Mouse (Mus musculus): ENCODE measurements around the gene Lipc. TPM values are rescaled to one million over a fixed set of nuclear protein-coding genes. Genes with fewer than 3 reads are reported as not detected.

The Lipc gene
- polyA plus RNA-seq (2015; fragmentation: Nextera tagmentation; extraction: Ambion mirVana) = not detected in 2 replicates

DNA sequence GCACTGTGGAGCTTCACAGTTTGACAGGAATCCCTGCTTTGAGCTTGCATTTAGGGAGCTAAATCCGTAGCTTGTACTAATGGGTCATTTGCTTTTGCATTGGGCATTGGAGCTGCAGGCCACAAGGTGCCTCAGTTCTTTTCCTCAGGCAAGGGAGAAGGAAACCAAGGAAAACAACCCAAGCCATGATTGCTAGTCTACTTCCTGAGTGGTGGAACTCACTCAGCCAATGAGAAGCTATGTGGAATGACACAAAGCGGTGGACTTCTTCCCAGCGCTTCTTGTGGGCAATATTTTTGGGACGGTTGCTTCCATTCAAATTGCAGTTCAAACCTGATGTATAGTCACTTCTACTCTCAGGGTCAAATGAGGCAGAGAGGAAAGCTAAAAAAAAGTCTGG, at the start of gene Lipc:
Lipc (minus strand) TSS at position 101 of the 400 bp plus-strand sequence.
- no peaks in the 10 kb centered on the region for H3K27me3 ChIP-seq
- 91% methylated on average over 4 of the region's 4 CpGs for WGBS
- no peaks in the 10 kb centered on the region for H3K36me3 ChIP-seq
- H3K4me3 ChIP-seq (replicated peaks) = no peak within 1 kb of the TSS
- no peak within 1 kb of the TSS for H3K27ac ChIP-seq
- no peak within 1 kb of the TSS for H3K4me2 ChIP-seq (replicated peaks)
- H3K4me1 ChIP-seq (replicated peaks) = no peaks in the 10 kb centered on the region
- H3K9me3 ChIP-seq = no peaks in the 10 kb centered on the region
- H3K9ac ChIP-seq (replicated peaks) = no peak within 1 kb of the TSS
- no peak for ATAC-seq

- ATAC-seq = no peak
- H3K4me2 ChIP-seq (replicated peaks) = no peak overlapping the region
These were observed 47.1 kb upstream of the Lipc start for GRCm38 (mm10) chr9:70999161-70999560.

DNA sequence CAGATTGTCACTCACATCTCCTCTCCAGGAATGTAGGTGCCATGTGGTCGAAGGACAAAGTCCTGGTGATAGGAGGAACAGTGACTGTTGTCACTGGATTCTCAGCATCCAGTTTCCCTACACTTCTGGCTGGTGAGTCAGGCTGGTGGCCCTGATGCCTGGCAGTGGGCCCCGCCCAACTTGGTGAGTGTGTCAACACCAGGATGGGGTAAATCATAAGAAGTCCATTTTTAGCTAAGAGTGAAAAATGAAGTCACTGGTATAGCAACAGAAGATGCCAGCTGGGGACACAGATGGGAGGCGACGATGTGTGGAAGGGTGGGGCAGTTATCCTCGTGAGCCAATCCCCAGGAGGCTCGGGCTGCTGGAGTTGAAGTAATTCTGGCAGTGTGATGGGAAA, 46.7 kb upstream of the Lipc start:
- H3K4me2 ChIP-seq (replicated peaks) = no peak overlapping the region
- no peaks in the 10 kb centered on the region for H3K27me3 ChIP-seq
- 72% methylated on average over 6 of the region's 6 CpGs for WGBS
- ATAC-seq = no peak
- H3K9ac ChIP-seq (replicated peaks) = no peak overlapping the region
- H3K36me3 ChIP-seq = no peaks in the 10 kb centered on the region
- no peaks in the 10 kb centered on the region for H3K4me1 ChIP-seq (replicated peaks)
- H3K4me3 ChIP-seq (replicated peaks) = no peak overlapping the region
- H3K27ac ChIP-seq = no peak overlapping the region
- no peaks in the 10 kb centered on the region for H3K9me3 ChIP-seq

More at GRCm38 (mm10) chr9:70999161-70999560, 47.1 kb upstream of the Lipc start:
- no peak overlapping the region for H3K27ac ChIP-seq
- 88% methylated on average over 4 of the region's 4 CpGs for whole genome bisulfite sequencing
- no peaks in the 10 kb centered on the region for H3K36me3 ChIP-seq
- no peaks in the 10 kb centered on the region for H3K4me1 ChIP-seq (replicated peaks)
- H3K9me3 ChIP-seq = no peaks in the 10 kb centered on the region
- no peak overlapping the region for H3K4me3 ChIP-seq (replicated peaks)
- no peaks in the 10 kb centered on the region for H3K27me3 ChIP-seq
- no peak overlapping the region for H3K9ac ChIP-seq (replicated peaks)

DNA sequence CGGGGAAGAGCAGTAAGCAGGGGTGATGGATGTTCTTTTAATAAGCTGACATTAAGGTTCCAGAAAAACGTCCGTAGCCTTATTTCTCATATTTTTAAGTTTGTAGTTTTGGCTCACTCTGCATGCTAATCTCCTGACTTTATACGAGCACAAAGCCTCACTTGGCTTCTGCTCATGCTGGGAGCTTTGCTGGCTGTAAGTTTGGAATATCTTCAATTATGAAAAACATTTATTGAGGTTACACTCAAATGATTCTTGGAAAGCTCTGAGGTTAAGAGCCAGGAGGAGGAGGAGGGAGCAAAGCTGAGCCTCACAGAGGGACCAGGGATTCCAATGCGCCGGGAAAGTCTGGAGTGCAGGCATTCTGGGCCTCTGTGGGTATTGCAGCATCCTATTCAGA, 41.3 kb upstream of the Lipc start:
- Histone ChIP-seq H3K9ac (replicated peaks) (no peak overlapping the region), H3K36me3 (no peaks in the 10 kb centered on the region), H3K4me2 (replicated peaks) (no peak overlapping the region), H3K9me3 (no peaks in the 10 kb centered on the region), H3K27ac (no peak overlapping the region), H3K27me3 (no peaks in the 10 kb centered on the region), H3K4me1 (replicated peaks) (no peaks in the 10 kb centered on the region), H3K4me3 (replicated peaks) (no peak overlapping the region)
- ATAC-seq = no peak
- WGBS = 57% methylated on average over 6 of the region's 6 CpGs

GRCm38 (mm10) chr9:70991401-70991800, 39.4 kb upstream of the Lipc start:
- Histone ChIP-seq H3K9ac (replicated peaks) (no peak overlapping the region), H3K4me1 (replicated peaks) (peaks cover 10% of the 10 kb centered on the region), H3K36me3 (no peaks in the 10 kb centered on the region), H3K9me3 (no peaks in the 10 kb centered on the region), H3K27ac (no peak overlapping the region), H3K27me3 (no peaks in the 10 kb centered on the region), H3K4me3 (replicated peaks) (no peak overlapping the region), H3K4me2 (replicated peaks) (no peak overlapping the region)
- WGBS = 85% methylated on average over 5 of the region's 5 CpGs
- no peak for ATAC-seq

GRCm38 (mm10) chr9:70987210-70987609, 35.2 kb upstream of the Lipc start:
- peak; percentile 45; the same call in 1 of the 2 replicates for ATAC-seq
- Histone ChIP-seq H3K9me3 (no peaks in the 10 kb centered on the region), H3K36me3 (no peaks in the 10 kb centered on the region), H3K27ac (no peak overlapping the region), H3K27me3 (no peaks in the 10 kb centered on the region), H3K4me1 (replicated peaks) (peaks cover 10% of the 10 kb centered on the region), H3K4me3 (replicated peaks) (no peak overlapping the region), H3K4me2 (replicated peaks) (no peak overlapping the region), H3K9ac (replicated peaks) (no peak overlapping the region)
- WGBS = 17% methylated on average over 2 of the region's 2 CpGs

DNA sequence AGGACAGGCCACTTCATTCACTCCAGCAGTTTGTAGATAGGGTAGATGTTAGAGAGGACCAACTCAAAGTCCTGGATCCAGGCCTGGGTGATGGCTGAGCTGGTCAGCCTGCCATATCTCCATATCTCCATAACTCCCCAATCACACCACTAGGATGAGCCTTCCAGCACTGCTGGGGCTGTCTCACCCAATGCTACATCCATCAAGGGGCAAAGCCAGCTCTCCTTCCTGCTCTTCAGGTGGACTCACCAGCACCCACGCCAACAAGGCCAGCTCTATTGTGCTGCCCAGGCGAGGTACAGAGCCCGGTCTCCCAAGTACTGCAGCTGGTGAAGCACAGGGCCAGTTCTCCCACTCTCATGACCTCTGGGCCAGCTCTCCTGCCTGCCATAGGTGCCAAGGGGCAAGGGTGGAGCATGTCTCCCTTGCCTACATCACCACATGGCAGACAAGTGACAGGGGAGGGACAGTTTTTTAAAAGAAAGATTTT, 31.0 kb upstream of the Lipc start:
- no peaks in the 10 kb centered on the region for H3K27me3 ChIP-seq
- no peak overlapping the region for H3K4me3 ChIP-seq (replicated peaks)
- no peak overlapping the region for H3K9ac ChIP-seq (replicated peaks)
- H3K9me3 ChIP-seq = no peaks in the 10 kb centered on the region; the same call in 1 of the 2 replicates
- ATAC-seq = no peak
- H3K27ac ChIP-seq = no peak overlapping the region
- 96% methylated on average over 3 of the region's 3 CpGs for WGBS
- peaks cover 10% of the 10 kb centered on the region for H3K4me1 ChIP-seq (replicated peaks)
- no peak overlapping the region for H3K4me2 ChIP-seq (replicated peaks)
- H3K36me3 ChIP-seq = no peaks in the 10 kb centered on the region

DNA sequence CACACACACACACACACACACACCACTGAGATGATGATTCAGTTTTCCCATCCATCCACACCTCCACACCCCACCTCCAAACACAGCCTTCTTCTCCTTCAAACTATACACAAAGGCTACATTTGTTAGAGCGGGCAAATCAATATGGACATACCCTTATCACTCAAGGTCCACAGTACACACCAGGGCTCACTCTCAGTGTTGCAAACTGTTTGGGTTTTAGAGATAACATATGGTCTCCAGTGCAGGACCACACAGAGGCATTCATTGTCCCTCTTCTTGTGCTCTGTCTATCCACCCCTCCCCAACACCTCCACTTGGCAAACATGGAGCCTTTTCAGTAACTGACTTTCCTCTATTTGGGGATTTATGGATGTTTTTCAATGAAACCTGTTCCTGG, 29.7 kb upstream of the Lipc start:
- H3K27ac ChIP-seq = no peak overlapping the region
- H3K9me3 ChIP-seq = no peaks in the 10 kb centered on the region; the same call in 1 of the 2 replicates
- H3K4me3 ChIP-seq (replicated peaks) = no peak overlapping the region
- no peaks in the 10 kb centered on the region for H3K36me3 ChIP-seq
- H3K4me1 ChIP-seq (replicated peaks) = peaks cover 1% of the 10 kb centered on the region; the same call in 1 of the 2 replicates
- H3K4me2 ChIP-seq (replicated peaks) = no peak overlapping the region
- ATAC-seq = no peak
- 95% methylated on average over 1 of the region's 1 CpGs for whole genome bisulfite sequencing
- no peaks in the 10 kb centered on the region for H3K27me3 ChIP-seq
- H3K9ac ChIP-seq (replicated peaks) = no peak overlapping the region

- H3K4me3 ChIP-seq (replicated peaks) = no peak overlapping the region
- H3K27me3 ChIP-seq = no peaks in the 10 kb centered on the region
- no peak for ATAC-seq
- H3K4me2 ChIP-seq (replicated peaks) = no peak overlapping the region
- no peak overlapping the region for H3K27ac ChIP-seq
- H3K4me1 ChIP-seq (replicated peaks) = no peaks in the 10 kb centered on the region
- no peaks in the 10 kb centered on the region for H3K36me3 ChIP-seq
- H3K9me3 ChIP-seq = no peaks in the 10 kb centered on the region; the same call in 1 of the 2 replicates
- no peak overlapping the region for H3K9ac ChIP-seq (replicated peaks)
- 88% methylated on average over 2 of the region's 2 CpGs for WGBS
These were observed 27.6 kb upstream of the Lipc start for GRCm38 (mm10) chr9:70979641-70980040.

DNA sequence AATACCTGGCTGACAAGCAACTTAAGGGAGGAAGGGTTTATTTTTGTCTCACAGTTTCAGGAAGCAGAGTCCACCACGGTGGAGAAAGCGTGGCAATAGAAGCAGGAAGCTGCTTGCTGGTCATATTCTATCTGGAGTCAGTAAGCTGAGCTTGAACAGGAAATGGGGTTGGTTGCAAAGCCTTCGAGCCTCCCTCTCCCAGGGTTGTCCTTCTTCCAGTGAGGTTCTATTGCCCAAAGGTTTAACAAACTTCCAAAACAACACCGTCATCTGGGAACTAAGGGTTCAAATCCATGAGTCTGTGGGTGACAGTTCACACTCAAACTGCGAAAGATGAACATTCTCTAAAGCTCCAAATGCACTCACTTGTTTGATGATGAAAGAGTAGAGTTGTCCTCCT, 27.1 kb upstream of the Lipc start:
- Histone ChIP-seq H3K9ac (replicated peaks) (no peak overlapping the region), H3K36me3 (no peaks in the 10 kb centered on the region), H3K4me1 (replicated peaks) (no peaks in the 10 kb centered on the region), H3K4me3 (replicated peaks) (no peak overlapping the region), H3K4me2 (replicated peaks) (no peak overlapping the region), H3K9me3 (no peaks in the 10 kb centered on the region; the same call in 1 of the 2 replicates), H3K27me3 (no peaks in the 10 kb centered on the region), H3K27ac (no peak overlapping the region)
- WGBS = 90% methylated on average over 5 of the region's 5 CpGs
- no peak for ATAC-seq

DNA sequence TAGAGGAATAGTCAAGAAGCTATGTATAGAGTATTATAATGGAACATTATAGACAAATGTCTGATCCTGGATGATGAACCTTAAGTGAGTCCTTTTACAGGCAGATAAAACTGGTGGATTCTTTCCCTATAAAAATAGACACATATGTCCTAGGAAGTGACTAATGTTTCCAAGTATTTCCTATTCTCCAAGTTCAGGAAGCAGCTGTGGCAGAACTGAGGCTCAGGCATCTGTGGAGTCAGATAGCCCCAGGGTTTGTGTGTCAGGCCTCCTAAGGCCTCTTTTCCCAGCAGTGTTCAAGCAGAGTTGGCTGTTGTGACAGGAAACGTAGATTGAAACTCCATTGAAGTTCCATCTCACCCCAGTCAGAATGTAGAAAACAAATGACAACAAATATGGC, 25.4 kb upstream of the Lipc start:
- H3K4me1 ChIP-seq (replicated peaks) = no peaks in the 10 kb centered on the region
- 77% methylated on average over 1 of the region's 1 CpGs for WGBS
- no peak overlapping the region for H3K9ac ChIP-seq (replicated peaks)
- H3K4me3 ChIP-seq (replicated peaks) = no peak overlapping the region
- H3K36me3 ChIP-seq = no peaks in the 10 kb centered on the region
- ATAC-seq = no peak
- no peak overlapping the region for H3K27ac ChIP-seq
- H3K9me3 ChIP-seq = no peaks in the 10 kb centered on the region; the same call in 1 of the 2 replicates
- H3K27me3 ChIP-seq = no peaks in the 10 kb centered on the region
- no peak overlapping the region for H3K4me2 ChIP-seq (replicated peaks)

GRCm38 (mm10) chr9:70975921-70976320, 23.9 kb upstream of the Lipc start:
- H3K4me3 ChIP-seq (replicated peaks) = no peak overlapping the region
- H3K27me3 ChIP-seq = no peaks in the 10 kb centered on the region
- 88% methylated on average over 2 of the region's 2 CpGs for WGBS
- no peaks in the 10 kb centered on the region for H3K36me3 ChIP-seq
- no peaks in the 10 kb centered on the region for H3K4me1 ChIP-seq (replicated peaks)
- ATAC-seq = no peak
- H3K27ac ChIP-seq = no peak overlapping the region
- H3K9me3 ChIP-seq = no peaks in the 10 kb centered on the region; the same call in 1 of the 2 replicates
- H3K9ac ChIP-seq (replicated peaks) = no peak overlapping the region
- H3K4me2 ChIP-seq (replicated peaks) = no peak overlapping the region

DNA sequence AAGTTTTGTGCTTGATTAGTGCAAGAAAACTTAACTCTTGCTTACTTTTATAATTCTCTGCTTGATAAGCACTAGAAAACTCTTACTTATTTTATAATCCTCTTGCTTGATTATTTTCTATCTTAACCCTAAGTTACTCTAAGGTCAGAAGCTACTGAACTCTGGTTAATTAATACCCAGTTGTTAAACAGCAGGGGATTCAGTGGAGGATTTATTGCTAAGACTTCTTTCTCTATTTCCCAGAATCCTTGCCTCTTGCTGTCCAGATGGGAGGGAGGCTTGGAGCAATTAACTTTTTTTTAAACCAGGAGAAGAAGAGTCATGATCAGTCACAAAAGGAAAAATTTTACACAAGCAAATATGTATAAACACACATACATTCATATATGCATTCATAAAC, 21.3 kb upstream of the Lipc start:
- no peaks in the 10 kb centered on the region for H3K36me3 ChIP-seq
- no peak overlapping the region for H3K4me2 ChIP-seq (replicated peaks)
- H3K27ac ChIP-seq = no peak overlapping the region
- H3K9ac ChIP-seq (replicated peaks) = no peak overlapping the region
- H3K4me1 ChIP-seq (replicated peaks) = no peaks in the 10 kb centered on the region
- no peak overlapping the region for H3K4me3 ChIP-seq (replicated peaks)
- ATAC-seq = no peak
- H3K27me3 ChIP-seq = no peaks in the 10 kb centered on the region; the same call in 1 of the 2 replicates
- H3K9me3 ChIP-seq = no peaks in the 10 kb centered on the region

Measured in midbrain, embryonic 13.5 days (tissue).